ENCODE assay signal across 9 mouse cellular contexts in genomic region chr5:23410040-23410717, GRCm38 (mm10). TPM values are rescaled to one million over a fixed set of nuclear protein-coding genes. Genes with fewer than 3 reads are reported as not detected.
DNase-seq lines count a peak whose midpoint lies in the region; ATAC-seq and TF ChIP-seq lines count a peak whose summit lies in the region.
"Had no signal": no experiment of that assay in that cellular context is flagged by ENCODE, and none has a peak within 500 bp of the region (broad histone marks: within the 10 kb centered on the region; RNA-seq: fewer than 3 reads in every experiment).

No protein-coding gene starts in this region.

- H3K4me2 ChIP-seq in lung, postnatal 0 days (replicated peaks; ENCODE audit: low read depth, low read length) = no peak overlapping the region
- H3K4me2 ChIP-seq in stomach, embryonic 15.5 days = no peak overlapping the region
- H3K4me2 ChIP-seq: embryonic facial prominence, embryonic 12.5 days had no signal

- peak; percentile 75 for DNase-seq in lung, postnatal 0 days (ENCODE audit: low spot score)
- DNase-seq in lung, postnatal 10 days = no peak
- DNase-seq in heart, adult 18-20 months = peak; percentile 79 to 88
- peak; percentile 76 for DNase-seq in kidney, adult 9 months
- no peak for DNase-seq in right cerebral cortex, postnatal 10 days (ENCODE audit: low spot score in 2 of 2)
- DNase-seq in frontal cortex, postnatal 25 days (ENCODE audit: low spot score in 2 of 2) = no peak
- DNase-seq: thymus, postnatal 25 days had no signal

- peak overlapping the region; percentile 84 for H3K27ac ChIP-seq in lung, postnatal 0 days (ENCODE audit: low read length)
- peak overlapping the region; percentile 32; the same call in 1 of the 2 replicates for H3K27ac ChIP-seq in stomach, embryonic 15.5 days
- H3K27ac ChIP-seq: embryonic facial prominence, embryonic 12.5 days had no signal

- no peaks in the 10 kb centered on the region for H3K9me3 ChIP-seq in lung, postnatal 0 days (ENCODE audit: low read length)
- H3K9me3 ChIP-seq in stomach, embryonic 15.5 days = no peaks in the 10 kb centered on the region
- H3K9me3 ChIP-seq: embryonic facial prominence, embryonic 12.5 days had no signal

- H3K36me3 ChIP-seq in lung, postnatal 0 days (ENCODE audit: insufficient read depth, low read length) = no peaks in the 10 kb centered on the region
- H3K36me3 ChIP-seq in stomach, embryonic 15.5 days = no peaks in the 10 kb centered on the region; the same call in 1 of the 2 replicates

- no peak overlapping the region for H3K4me3 ChIP-seq in lung, postnatal 0 days (ENCODE audit: low read depth, low read length)
- H3K4me3 ChIP-seq in stomach, embryonic 15.5 days (replicated peaks) = no peak overlapping the region
- H3K4me3 ChIP-seq: embryonic facial prominence, embryonic 12.5 days had no signal

- peaks cover 8% of the 10 kb centered on the region; the same call in 1 of the 2 replicates for H3K4me1 ChIP-seq in lung, postnatal 0 days (ENCODE audit: insufficient read depth, low read depth, low read length)
- H3K4me1 ChIP-seq in stomach, embryonic 15.5 days = peaks cover 36% of the 10 kb centered on the region

- no peak for TF ChIP-seq CTCF in lung, postnatal 0 days (IDR thresholded peaks at IDR 0.05)

- no peaks in the 10 kb centered on the region for H3K27me3 ChIP-seq in lung, postnatal 0 days (replicated peaks; ENCODE audit: insufficient read depth, low read length)
- H3K27me3 ChIP-seq in stomach, embryonic 15.5 days (replicated peaks) = no peaks in the 10 kb centered on the region
- H3K27me3 ChIP-seq: embryonic facial prominence, embryonic 12.5 days had no signal

- ATAC-seq in lung, postnatal 0 days = peak; percentile 45
- no peak for ATAC-seq in stomach, embryonic 15.5 days (ENCODE audit: insufficient read depth, low FRiP score, low read depth)

- H3K9ac ChIP-seq in lung, postnatal 0 days (replicated peaks; ENCODE audit: low read depth) = no peak overlapping the region; the same call in 1 of the 2 replicates
- H3K9ac ChIP-seq in stomach, embryonic 15.5 days = no peak overlapping the region
- H3K9ac ChIP-seq: embryonic facial prominence, embryonic 12.5 days had no signal

- peak; percentile 7; the same call in 1 of the 2 replicates for TF ChIP-seq EP300 in lung, postnatal 0 days (IDR thresholded peaks at IDR 0.05)

- WGBS in lung, postnatal 0 days = 37% methylated on average over 9 of the region's 9 CpGs
- WGBS in stomach, embryonic 15.5 days = 58% methylated on average over 9 of the region's 9 CpGs

RNA-seq across cellular contexts. Expression of gene Kmt2e, which starts 24.1 kb away (rescaled TPM):
- polyA plus RNA-seq in lung, postnatal 0 days (2015; fragmentation: Nextera tagmentation; extraction: Ambion mirVana) = 97.3 and 106 TPM in 2 replicates
- total RNA-seq in heart, adult 18-20 months (2021) = 10 to 100 TPM; 40.6 to 45.0 TPM
- polyA plus RNA-seq in stomach, embryonic 15.5 days (2015; fragmentation: Nextera tagmentation; extraction: Ambion mirVana) = 95.2 and 99.7 TPM in 2 replicates

Comparison
In these comparisons a context has a peak if more than half of its experiments do, and no peak if none do; other contexts are left out.
1. DNase-seq: peak in lung, postnatal 0 days (single experiment), heart, adult 18-20 months (2 of 2) and kidney, adult 9 months (single experiment); none in lung, postnatal 10 days (single experiment), right cerebral cortex, postnatal 10 days (0 of 2) and frontal cortex, postnatal 25 days (0 of 2).